Mouse (Mus musculus): Measurements from ENCODE around the gene Dnm3.
"Not testable (repeated sequence)": the region's sequence is repeated elsewhere in the genome, so short reads cannot be mapped to it uniquely, and the experiment has no call there.

The Dnm3 gene

DNA sequence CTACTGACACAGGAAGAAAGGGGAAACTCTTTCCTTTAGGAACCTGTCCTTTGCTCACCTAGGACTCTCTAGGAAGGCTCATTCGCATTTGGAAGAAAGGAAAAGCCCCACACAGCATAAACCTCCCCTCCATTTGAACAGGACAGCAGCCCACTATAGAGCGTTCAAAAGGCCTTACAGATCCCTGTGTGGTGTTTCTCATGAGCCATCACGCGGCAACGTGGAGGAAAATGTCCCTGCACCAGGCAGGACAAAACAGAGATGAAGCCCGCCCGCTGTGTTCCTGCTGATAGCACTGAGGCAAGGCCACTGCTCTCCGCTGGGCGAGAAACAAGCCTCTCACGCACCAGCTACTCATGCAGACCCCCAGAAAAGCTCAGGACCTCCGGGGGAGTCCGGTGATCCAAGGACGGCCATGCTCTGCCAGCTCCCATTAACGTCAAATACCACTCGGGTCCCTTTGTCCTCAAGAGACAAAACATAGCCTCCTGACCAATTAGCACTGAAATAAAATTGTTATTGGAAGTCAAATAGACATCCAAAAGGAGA lies 51.8 kb downstream of the Dnm3 start:
- no peak for DNase-seq

DNA sequence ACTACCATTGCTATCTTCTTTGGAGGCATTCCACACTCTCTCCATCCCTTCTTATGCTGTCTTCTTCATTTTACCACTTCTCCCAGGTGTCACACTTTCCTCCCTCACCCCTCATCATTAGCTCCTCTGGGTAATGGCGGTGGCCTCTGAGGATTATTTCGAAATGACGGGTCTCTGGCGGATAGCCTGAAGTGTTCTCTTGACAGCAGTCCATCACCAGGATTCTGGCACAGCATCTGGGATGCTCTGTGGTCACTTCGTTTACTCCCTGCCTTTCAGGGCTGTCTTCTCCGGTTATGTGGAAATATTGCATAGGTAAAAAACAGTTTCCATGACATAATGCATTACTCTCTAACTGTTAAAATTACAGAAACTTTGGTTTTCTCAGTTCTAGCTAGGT lies 55.0 kb downstream of the Dnm3 start:
- DNase-seq: no peak

DNA sequence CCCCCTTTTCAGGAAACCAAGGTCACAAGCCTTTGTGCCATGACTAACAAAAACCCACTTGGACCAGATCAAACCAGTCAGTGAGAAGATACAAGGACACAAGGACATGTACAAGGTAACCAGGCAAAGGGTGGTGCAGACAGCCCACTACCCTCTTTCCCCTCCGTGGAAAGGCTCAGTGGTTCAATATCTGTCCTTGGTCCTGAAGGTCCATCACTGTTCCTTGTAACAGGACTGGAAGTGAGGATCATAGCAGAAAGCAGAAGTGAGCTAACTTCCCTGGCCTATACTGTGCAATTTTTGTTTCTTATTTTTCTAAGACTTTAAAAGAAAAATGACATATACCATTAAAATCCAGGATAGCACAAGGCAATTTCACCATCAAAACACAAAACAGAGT lies 64.0 kb downstream of the Dnm3 start:
- DNase-seq: no peak

DNA sequence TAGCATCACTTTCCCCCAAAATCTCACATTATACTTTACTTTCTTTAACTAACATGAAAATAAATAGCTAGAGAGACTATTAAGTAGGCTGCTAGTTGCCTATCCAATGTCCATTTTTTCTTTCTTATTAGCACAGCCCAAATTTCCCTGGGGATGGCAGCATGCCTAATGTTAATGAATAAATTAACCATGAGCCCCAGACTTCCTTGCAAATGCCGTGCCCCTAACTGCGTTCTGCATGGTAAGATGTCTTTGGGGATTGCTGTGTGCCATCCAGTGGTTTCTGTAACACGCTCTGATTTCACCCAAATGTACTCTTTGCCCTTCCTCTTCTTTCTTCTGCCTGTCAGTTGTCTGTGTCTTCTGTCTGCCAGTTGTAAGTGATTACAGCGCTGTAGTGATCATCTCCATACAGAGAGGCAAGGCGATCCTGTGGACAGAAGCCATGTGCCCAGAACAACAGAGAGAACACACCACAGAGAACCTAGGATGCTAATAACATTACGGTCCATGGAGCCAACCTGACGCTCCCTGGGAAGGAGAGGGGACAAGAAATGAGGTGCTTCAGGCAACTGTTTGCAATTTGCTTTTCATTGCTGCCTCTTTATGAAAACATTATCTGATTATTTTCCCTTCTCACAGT lies 64.9 kb downstream of the Dnm3 start:
- DNase-seq: no peak

DNA sequence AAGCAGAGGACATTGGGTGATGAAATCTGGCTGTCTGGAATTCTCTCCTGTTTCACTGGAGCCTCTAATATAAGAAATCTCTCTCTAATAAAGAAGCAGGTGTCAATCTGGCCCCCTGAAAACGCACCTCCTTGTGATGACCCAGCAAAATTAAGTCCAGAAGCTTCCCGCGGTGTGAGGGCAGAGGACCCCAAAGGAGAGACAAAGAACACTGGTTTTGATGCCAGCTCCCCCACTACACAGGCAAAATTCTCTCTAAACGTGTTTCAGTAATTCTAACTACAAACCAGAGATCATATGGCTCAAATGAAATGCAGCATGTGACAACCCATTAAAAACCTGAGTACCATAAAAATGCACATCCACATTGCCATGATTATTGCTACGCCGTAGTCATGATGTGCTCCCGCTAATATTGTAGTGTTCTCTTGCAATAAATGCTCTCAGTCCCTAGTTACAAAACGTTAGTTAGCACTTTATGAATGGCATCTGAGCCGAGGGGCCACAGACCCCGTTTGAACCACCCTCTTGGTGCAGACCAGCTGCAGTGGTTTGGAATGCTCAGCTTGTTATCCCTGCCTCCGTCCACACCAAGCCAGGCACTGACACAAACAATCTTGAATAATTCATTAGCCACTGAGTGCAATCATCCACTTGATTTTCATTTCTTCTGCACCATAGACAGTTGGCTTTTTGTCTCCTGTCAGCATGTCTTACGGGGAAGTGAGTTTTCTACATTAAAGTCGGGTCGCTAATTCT lies 67.4 kb downstream of the Dnm3 start:
- DNase-seq: no peak

DNA sequence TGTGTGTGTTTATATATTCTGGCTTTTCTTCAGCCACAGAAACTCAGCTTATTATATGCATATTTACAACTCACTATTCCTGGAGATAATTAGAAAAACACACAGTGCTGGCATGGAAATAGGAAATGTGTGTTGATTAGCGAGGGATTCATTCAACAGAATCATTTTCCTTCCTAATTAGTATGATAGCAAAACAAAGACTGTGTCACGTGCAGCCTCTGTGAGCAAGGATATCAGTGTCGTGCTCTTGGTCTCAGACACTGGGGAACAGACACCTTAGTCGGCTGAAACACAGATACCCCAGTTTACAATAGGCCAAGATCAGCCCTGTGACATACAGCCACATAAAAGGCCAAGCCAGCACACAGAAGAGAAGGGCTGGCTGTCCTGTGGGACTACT lies 83.3 kb downstream of the Dnm3 start:
- no peak for DNase-seq

DNA sequence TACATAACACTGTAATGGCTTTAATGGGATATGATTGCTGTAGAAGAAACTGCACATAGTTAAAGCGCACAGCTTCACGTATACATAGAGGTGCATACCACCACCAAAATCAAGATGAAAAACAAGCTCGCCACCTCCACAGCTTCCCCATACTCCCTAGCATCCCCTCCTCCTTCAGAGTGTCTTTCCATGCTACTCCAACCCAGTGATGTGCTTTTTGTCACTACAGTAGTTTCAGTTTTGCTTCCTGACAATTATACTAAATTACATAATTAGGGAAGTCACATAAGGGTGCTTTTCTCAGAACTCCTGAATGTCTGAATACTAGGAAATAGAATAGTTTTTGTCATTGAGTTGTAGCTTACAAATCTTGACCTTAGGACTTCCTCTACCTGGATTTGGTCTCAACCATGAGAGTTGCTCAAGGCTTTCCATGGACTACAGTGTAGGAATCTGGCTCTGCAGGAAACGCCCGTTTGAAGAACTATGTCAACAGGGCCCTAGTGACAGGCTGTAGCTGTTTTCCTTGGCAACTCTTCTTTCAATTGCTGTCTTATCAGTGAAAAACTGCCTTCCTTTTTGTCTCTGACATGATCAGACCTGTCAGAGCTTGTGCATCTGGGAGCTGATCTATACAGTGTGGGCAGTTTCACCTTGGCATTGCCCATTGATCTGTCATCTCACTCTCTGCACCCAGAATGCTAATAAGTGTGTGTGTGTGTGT lies 89.2 kb downstream of the Dnm3 start:
- no peak for DNase-seq

DNA sequence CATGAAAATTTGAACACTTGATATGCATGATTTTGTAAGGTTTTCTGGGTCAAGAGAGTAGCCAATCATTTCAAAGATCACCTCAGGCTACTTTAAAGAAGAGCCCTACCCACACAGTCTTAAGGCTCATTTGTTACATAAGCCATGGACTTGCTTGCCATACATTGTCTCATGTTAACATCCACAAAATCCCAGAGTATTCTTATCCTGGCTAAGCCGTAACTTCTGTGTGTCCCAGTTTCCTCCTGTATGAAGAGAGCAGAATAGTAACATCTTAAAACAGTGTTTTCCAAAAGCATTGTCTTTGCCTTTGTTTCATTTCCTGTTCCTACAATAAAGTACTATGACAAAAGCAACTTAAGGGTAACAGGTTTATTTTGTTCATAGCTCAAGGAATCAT lies 104.8 kb downstream of the Dnm3 start:
- not testable (repeated sequence) for DNase-seq

DNA sequence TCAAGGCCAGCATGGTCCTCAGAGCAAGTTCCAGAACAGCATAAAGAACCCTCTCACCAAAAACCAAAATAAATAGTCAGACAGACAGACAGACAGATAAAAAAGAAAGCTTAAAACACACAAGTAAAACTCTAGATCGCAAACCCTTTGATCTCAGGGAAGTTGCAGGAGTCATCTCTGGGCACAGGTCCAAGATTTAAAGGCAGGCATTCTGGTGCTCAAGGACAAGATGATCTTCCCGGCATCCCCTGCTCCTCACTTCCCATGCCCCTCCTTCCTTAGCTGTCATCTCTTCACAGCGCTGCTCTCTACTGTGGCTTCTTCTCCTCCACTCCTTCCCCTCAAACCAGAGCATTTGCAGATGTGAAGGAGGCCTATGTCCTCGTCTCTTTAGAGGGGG lies 108.1 kb downstream of the Dnm3 start:
- DNase-seq: no peak

DNA sequence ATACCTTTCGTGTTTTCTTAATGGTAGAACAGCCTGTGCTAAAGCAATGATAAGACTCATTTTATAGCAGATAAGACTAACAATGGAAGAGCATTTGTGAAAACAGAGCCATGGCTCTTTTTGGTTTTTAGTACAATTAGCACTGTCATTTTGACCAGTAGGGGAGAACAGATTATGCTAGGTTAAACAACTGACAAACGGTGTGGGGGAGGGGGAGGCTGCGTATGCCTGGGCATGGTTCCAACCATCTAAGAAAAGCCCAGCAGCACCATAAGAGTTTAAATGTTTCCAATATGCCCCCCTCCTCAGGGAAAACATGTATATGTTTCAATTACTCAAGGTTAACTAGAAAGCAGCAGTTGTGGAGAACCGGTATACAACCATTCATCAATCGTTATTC lies 115.9 kb downstream of the Dnm3 start:
- DNase-seq: no peak

DNA sequence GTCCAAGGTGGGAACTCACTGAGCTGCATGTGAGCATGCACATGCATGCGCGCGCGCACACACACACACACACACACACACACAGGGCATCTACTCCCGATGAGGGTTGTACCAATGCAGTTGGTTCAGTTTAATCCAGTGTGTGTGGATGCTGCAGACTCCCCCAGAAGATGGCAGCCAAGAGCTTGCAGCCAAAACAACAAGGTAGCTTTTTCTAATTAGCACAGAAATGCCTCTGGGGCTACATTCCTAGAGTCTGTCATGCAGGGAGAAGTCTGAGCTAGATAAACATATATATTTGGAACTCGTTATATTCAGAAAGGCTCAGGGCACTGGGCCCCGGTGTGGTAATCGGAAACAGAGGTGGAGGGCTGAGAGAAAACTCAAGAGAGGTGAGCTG lies 118.6 kb downstream of the Dnm3 start:
- DNase-seq: peak; percentile 74

DNA sequence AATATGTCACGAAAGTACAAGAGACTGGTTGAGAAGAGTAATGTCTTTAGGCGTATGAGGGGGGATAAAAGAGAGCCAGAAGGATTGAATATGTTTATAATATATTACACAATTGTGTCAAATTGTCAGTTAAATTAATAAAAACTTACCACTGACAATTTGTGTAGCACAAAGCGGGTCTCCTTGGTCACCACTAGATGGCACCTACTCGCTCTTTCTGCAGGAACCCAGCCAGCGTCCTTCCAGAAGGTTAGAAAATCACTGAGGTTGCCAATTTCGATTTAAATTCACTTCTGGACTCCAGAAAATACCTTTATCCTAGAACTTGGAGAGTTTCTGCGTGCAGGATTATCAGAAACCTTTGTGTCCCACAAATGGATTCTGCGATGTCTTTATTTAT lies 119.8 kb downstream of the Dnm3 start:
- DNase-seq: peak; percentile 58

DNA sequence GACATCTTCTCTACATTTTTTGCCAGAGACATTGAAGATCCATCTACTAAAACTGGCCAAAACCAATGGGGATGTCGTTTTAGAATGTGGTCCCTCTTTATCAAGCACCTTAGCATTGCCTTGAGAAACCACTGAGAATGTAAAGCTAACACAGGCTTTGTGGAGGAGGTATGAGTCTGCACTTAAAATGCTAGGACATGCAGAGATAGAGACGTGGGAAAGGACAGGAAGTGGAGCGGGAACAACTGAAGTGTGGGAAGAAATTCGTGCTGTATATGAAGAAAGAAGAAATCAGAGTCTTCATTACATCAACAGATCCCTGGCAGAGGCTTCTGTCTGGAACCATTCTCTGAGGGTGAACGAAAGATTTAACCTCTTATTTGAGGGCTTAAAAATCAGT lies 121.4 kb downstream of the Dnm3 start:
- DNase-seq: no peak

DNA sequence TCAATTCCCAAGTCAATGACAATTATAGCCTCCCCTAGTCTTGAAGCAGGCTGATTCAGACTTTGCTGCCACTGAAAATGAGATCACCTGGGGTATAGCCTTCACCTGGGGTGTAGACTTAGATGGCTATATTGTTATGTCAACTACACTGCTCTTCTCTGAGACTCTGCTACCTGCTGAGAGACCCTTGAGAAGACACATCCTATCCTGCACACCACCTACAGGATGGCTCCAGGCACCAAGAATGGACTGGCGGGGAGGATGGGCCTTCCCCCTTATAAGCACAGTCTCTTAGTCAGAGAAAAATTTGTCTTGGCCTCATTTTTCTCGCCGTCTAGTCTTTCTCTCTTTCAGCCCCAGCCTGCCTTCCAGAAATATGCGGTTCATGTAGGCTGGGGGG lies 123.1 kb downstream of the Dnm3 start:
- DNase-seq: no peak

DNA sequence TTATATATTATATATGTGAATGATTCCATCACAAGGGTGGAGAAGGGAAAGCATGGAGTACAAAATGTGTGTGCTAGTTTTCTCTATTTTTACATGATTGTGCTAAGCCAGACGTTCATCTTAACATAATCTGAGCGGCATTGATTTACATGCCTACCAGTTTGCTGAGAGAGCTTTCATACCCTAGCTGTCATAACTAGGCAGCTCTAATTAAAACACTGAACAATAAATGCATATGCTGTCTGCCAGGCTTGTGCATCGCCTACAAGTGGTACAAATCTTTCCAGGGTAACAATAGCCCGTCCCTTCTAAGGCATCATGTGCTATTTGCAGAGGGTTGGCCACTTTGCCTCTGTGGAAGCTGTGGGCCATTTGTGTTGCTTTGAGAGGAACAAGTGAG lies 124.0 kb downstream of the Dnm3 start:
- DNase-seq: no peak

DNA sequence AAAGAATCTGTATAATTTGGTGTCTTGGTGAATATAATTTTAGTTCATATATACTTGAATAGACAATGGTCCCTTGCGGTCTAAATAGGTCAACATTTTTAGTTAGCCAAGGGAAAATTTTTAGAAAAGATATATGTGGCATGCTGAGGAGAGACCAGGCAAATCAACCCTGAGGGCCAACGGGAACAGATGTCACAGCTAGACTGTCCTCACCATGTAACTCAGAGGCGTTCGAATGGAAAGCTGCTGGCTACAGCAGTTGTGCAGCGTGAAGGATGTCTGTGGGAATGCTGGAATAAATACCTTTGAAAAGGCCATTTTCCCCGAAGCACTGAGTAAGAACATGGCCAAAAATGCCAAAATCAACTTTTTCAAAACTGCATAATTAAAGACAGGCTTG lies 128.5 kb downstream of the Dnm3 start:
- peak; percentile 51 for DNase-seq

DNA sequence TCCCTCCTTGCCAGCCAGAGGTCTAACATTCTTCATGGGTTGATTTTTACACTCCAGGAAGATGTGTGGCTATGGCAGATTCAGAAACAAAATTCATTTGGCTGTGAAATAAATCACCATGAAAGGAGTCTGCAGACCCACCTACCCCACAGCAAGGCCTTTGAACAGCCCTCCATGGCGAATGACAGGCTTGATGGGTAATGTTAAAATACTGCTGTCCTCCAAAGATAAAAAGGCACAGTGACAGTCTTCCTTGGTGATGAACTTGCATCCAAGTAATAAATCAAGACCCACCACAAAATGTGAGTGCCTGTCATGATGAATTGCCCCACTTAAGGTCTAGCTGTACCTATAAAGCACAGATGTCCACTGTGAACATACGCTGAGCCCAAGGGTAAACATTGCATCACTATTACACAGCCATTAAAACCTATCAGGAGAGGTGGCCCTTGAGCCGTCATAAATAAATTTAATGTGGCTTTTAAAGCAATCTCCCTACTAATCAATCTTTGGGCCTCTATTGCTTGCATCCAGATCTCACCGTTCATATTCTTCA lies 131.3 kb downstream of the Dnm3 start:
- DNase-seq: no peak

DNA sequence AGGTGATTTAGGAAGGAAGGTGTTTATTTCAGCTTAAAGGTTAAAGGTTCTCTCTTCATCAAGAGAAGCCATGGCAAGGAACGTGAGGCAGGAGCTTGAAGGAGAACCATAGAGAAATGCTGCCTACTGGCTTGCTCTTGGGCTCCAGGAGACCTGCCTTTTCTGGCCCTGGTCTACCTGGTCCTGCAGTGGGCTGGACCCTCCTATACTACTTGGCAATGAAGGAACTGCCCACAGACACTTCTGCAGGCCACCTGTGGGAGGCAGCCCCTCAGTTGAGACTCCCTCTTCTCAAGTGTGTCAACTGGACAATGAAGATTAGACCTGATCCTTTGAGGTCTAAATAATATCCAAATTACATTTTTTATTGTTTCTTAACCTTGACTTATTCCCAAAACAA lies 140.7 kb downstream of the Dnm3 start:
- DNase-seq: no peak

DNA sequence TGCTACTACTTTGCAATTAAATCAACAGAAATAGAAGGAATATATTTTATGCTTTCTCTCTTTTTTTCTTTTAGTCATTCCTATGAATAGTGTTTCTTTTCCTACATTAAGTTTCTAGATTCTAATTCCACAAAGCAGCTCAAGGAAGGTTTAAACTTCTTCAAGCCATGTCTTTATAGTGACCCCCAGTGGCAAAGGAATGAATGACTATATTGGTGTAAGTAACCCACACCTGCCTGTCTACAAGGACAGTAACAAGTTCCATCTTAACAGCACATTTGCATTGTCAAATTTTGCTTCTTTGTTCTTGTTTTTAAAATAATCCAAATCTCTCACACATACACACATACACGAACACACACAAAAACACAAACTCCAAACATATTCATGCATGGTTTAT lies 141.2 kb downstream of the Dnm3 start:
- no peak for DNase-seq

DNA sequence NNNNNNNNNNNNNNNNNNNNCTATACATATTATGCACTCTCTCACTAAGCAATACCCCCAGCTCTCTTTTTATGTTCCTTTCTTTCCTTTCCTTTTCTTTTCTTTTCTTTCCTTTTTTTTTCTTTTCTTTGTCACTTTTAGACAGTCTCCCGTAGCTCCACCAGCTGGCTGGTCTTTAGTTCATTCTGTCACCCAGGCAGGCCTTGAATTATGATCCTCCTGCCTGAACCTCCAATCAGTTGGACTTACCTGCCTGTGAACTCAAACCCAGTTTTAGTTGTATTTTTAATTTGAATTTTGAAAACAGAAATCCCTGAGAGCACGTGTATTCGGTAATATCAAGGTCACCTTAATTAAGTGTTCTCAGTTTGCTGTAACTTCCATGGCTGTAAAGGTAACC lies 141.6 kb downstream of the Dnm3 start:
- no peak for DNase-seq

DNA sequence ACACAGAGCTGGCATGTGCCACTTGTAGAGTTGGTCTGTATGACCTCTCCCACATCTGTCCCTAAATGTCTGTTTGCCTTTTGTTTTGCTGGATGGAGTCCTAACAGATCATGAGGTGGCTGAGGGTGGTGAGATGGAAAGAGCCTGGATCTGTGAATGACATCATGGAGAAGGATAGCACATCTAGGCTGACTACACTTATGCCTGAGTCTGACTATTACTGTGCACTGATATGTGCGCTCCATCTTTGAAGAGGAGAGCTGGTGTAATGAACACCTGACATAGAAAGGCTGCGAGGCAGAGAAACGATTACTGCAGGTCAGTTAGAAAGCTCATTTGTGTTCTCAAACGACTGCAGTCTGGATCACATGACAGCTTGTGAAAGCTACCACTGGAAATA lies 149.2 kb downstream of the Dnm3 start:
- DNase-seq: no peak

DNA sequence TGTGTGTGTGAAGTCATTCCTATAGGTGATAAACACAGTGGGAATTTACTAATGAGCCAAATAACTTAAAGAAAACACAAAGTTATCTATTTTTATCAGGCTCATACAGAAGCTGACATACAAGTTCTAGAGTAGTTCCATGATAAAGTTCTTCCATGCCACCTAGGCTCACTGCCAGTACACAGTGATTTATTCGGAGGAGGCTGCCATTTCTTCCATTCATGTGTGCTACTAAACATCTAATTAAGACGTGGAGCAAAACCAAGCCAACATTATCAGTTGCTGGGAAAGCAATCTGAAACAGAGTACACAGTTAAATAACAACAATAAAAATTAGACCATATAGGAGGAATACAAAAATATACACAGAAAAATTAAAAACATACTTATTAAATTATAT lies 150.2 kb downstream of the Dnm3 start:
- no peak for DNase-seq

DNA sequence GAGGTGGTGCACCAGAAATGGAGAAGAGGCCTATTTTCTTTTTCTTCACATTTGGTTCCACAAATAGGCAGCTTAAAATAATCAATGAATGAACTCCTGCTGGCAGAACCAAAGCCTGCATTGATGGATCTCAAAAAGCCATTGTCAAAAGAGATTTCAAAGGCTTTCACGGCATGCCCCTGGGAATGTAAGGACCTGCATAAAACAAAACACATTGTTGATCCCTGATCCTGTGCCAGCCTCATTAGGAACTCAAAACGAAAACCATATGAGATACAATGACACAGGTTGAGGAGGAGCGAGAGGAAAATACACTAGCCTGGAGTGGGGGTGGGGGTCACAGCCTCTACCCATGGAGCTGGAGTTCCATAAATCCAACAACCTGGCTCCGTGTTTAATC lies 153.4 kb downstream of the Dnm3 start:
- no peak for DNase-seq

DNA sequence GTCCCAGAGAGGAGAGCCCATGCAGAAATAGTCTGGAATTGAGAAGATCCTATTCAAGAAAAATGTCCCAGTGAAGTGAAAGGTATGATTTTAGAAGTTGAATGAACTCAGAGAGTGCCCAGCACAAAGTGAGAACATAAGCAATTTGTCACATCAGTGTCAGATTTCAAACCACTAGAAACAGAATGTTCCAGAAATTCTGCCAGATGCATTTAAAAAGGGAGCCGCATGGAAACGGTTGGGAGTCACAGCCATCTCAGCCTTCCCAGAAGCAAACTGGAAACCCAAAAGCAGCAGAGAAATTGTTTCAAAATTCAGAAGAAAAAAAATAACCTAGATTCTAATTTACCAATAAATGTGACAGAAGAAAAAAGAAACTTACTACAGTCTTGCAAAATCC lies 154.7 kb downstream of the Dnm3 start:
- DNase-seq: no peak

All from cerebellum, adult 11-12 months (tissue).